Mouse (Mus musculus) bone marrow, adult 2 months (tissue): ENCODE data around the gene Cand1. TPM values are rescaled to one million over a fixed set of nuclear protein-coding genes. Genes with fewer than 3 reads are reported as not detected.

Source experiments
- H3K27ac ChIP-seq: fragments of 200-500 bp; 2 replicates; pipeline ENCODE4 v1.5.1; 2012; ENCODE audit warnings: low read depth, mild to moderate bottlenecking, control low read depth, inconsistent platforms, low read length; ENCODE audit not compliant: control insufficient read depth, poor library complexity, insufficient read depth
- H3K4me1 ChIP-seq: fragments of 200-500 bp; 2 replicates; pipeline ENCODE4 v1.6.1; 2011; ENCODE audit warnings: low read length; ENCODE audit not compliant: control insufficient read depth, insufficient read depth
- H3K4me3 ChIP-seq: fragments of 200-500 bp; replicated peaks from 2 replicates; pipeline ENCODE3; 2011; ENCODE audit warnings: mild to moderate bottlenecking, low read depth, low read length, control low read depth; ENCODE audit not compliant: control insufficient read depth
- CTCF ChIP-seq: fragments of 200-500 bp; IDR thresholded peaks from 2 replicates; pipeline ENCODE4 v1.5.1; 2011; ENCODE audit warnings: low read length, control low read depth; ENCODE audit not compliant: control insufficient read depth, insufficient read depth
- POLR2A ChIP-seq: fragments of 200-500 bp; IDR thresholded peaks from 2 replicates; pipeline ENCODE4 v1.6.1; 2011; ENCODE audit warnings: low read depth, mild to moderate bottlenecking, control low read depth, low read length, borderline replicate concordance; ENCODE audit not compliant: control insufficient read depth
- WGBS: fragments of 180-500 bp; shearing (Covaris S2); methylation state at CpG from one replicate; pipeline ENCODE4 v1.1.7; 2018; 5-methylcytosine and 5-hydroxymethylcytosine counted together
- polyA plus RNA-seq: library from polyadenylated mRNA; stranded (reverse); fragments of >200 nt; gene quantifications from 2 replicates; pipeline ENCODE4 v1.2.4, GENCODE M21; 2011; ENCODE audit warnings: low replicate concordance; ENCODE audit not compliant: missing spikeins, insufficient read depth, insufficient read length

The Cand1 gene
- 8.3 and 17.2 TPM in 2 replicates for polyA plus RNA-seq

- H3K27ac ChIP-seq: peak within 1 kb of the TSS; percentile 85
- under 1% methylated on average over 65 of the region's 67 CpGs for WGBS
- H3K4me3 ChIP-seq: peak within 1 kb of the TSS; percentile 96
- TF ChIP-seq CTCF: no peak
- TF ChIP-seq POLR2A: peak; percentile 88
- peaks cover 1% of the 10 kb centered on the region; the same call in 1 of the 2 replicates for H3K4me1 ChIP-seq
Measured at GRCm38 (mm10) chr10:119239969-119240721, at the start of gene Cand1. Gene Cand1, minus strand, starts transcription at chr10:119240055.

- no peaks in the 10 kb centered on the region for H3K4me1 ChIP-seq
- H3K4me3 ChIP-seq: no peak overlapping the region
- 80% methylated on average over 10 of the region's 10 CpGs for WGBS
- no peak overlapping the region for H3K27ac ChIP-seq
- TF ChIP-seq POLR2A (no peak), CTCF (no peak)
Measured at GRCm38 (mm10) chr10:119278871-119279270, 39.0 kb upstream of the Cand1 start.

GRCm38 (mm10) chr10:119274333-119274732 lies 34.5 kb upstream of the Cand1 start:
- TF ChIP-seq CTCF (no peak), POLR2A (no peak)
- no peak overlapping the region for H3K4me3 ChIP-seq
- no peaks in the 10 kb centered on the region for H3K4me1 ChIP-seq
- no peak overlapping the region for H3K27ac ChIP-seq
- 79% methylated on average over 6 of the region's 6 CpGs for WGBS

GRCm38 (mm10) chr10:119272536-119272935 lies 32.7 kb upstream of the Cand1 start:
- H3K27ac ChIP-seq: no peak overlapping the region
- TF ChIP-seq CTCF (no peak), POLR2A (no peak)
- H3K4me1 ChIP-seq: no peaks in the 10 kb centered on the region
- H3K4me3 ChIP-seq: no peak overlapping the region
- WGBS: 78% methylated on average over 10 of the region's 10 CpGs

- H3K4me1 ChIP-seq: no peaks in the 10 kb centered on the region
- WGBS: 92% methylated on average over 10 of the region's 10 CpGs
- TF ChIP-seq POLR2A (no peak), CTCF (no peak)
- H3K27ac ChIP-seq: no peak overlapping the region
- no peak overlapping the region for H3K4me3 ChIP-seq
Measured at GRCm38 (mm10) chr10:119272005-119272404, 32.1 kb upstream of the Cand1 start.

GRCm38 (mm10) chr10:119271101-119271500 lies 31.2 kb upstream of the Cand1 start:
- TF ChIP-seq CTCF: no peak
- no peak for TF ChIP-seq POLR2A
- Histone ChIP-seq H3K27ac (no peak overlapping the region), H3K4me1 (no peaks in the 10 kb centered on the region), H3K4me3 (no peak overlapping the region)
- 84% methylated on average over 10 of the region's 10 CpGs for WGBS

- Histone ChIP-seq H3K4me1 (no peaks in the 10 kb centered on the region), H3K27ac (no peak overlapping the region), H3K4me3 (no peak overlapping the region)
- TF ChIP-seq POLR2A: no peak
- no peak for TF ChIP-seq CTCF
- 87% methylated on average over 12 of the region's 12 CpGs for WGBS
Measured at GRCm38 (mm10) chr10:119270384-119270985, 30.6 kb upstream of the Cand1 start.

GRCm38 (mm10) chr10:119264761-119265160 lies 24.9 kb upstream of the Cand1 start:
- H3K4me1 ChIP-seq: no peaks in the 10 kb centered on the region
- H3K4me3 ChIP-seq: no peak overlapping the region
- WGBS: 67% methylated on average over 7 of the region's 7 CpGs
- H3K27ac ChIP-seq: no peak overlapping the region
- TF ChIP-seq POLR2A (no peak), CTCF (no peak)

- Histone ChIP-seq H3K4me3 (no peak overlapping the region), H3K4me1 (no peaks in the 10 kb centered on the region), H3K27ac (no peak overlapping the region)
- WGBS: 82% methylated on average over 5 of the region's 5 CpGs
- no peak for TF ChIP-seq CTCF
- TF ChIP-seq POLR2A: no peak
Measured at GRCm38 (mm10) chr10:119262821-119263220, 23.0 kb upstream of the Cand1 start.
